Mouse (Mus musculus) heart, embryonic 16.5 days (tissue): ENCODE results near the gene Vav1. TPM values are rescaled to one million over a fixed set of nuclear protein-coding genes. Genes with fewer than 3 reads are reported as not detected.

Source experiments
- ATAC-seq: fragments of 200-750 bp; cut with Nextera tagmentation; replicated peaks from 2 replicates; pipeline ENCODE4 v1.8.0; 2017; ENCODE audit warnings: moderate number of reproducible peaks; ENCODE audit not compliant: insufficient read depth, low FRiP score; ENCODE audit errors: extremely low read depth
- H3K27ac ChIP-seq: fragments of 300-500 bp; sonication (generic); 2 replicates; pipeline ENCODE4 v1.5.1; 2014; ENCODE audit warnings: mild to moderate bottlenecking, low read length, control low read depth, moderate library complexity
- H3K27me3 ChIP-seq: fragments of 300-500 bp; sonication (generic); 2 replicates; pipeline ENCODE4 v1.6.1; 2014; ENCODE audit warnings: low read length, mixed read lengths; ENCODE audit not compliant: control insufficient read depth, insufficient read depth
- H3K36me3 ChIP-seq: fragments of 300-500 bp; sonication (generic); 2 replicates; pipeline ENCODE4 v1.6.1; 2014; ENCODE audit not compliant: control insufficient read depth, insufficient read depth
- H3K4me1 ChIP-seq: fragments of 300-500 bp; sonication (generic); 2 replicates; pipeline ENCODE4 v1.6.1; 2014; ENCODE audit warnings: low read length, mixed read lengths; ENCODE audit not compliant: control insufficient read depth, insufficient read depth
- H3K4me2 ChIP-seq: fragments of 300-500 bp; sonication (generic); 2 replicates; pipeline ENCODE4 v1.6.1; 2014; ENCODE audit warnings: low read depth, mild to moderate bottlenecking, control low read depth, low read length
- H3K4me3 ChIP-seq: fragments of 300-500 bp; sonication (generic); 2 replicates; pipeline ENCODE4 v1.5.1; 2014; ENCODE audit warnings: mild to moderate bottlenecking, control low read depth, low read length
- H3K9ac ChIP-seq: fragments of 300-500 bp; sonication (generic); 2 replicates; pipeline ENCODE4 v1.6.1; 2014; ENCODE audit warnings: low read length, control low read depth
- H3K9me3 ChIP-seq: fragments of 300-500 bp; sonication (generic); replicated peaks from 2 replicates; pipeline ENCODE4 v1.6.1; 2016; ENCODE audit warnings: low read length; ENCODE audit not compliant: control insufficient read depth
- WGBS: fragments of 180-500 bp; shearing (Covaris S2); extraction: QIAGEN DNeasy Blood & Tissue Kit; methylation state at CpG from one replicate; pipeline ENCODE4 v1.1.7; 2014; 5-methylcytosine and 5-hydroxymethylcytosine counted together
- polyA plus RNA-seq: library from polyadenylated mRNA; unstranded; fragments of >200 nt; fragmentation: Nextera tagmentation; extraction: Ambion mirVana; gene quantifications from 2 replicates; pipeline ENCODE4 v1.2.1, GENCODE M21; 2015

Vav1 gene
- polyA plus RNA-seq, 1 experiment from 2014 or later: 13.5 TPM

GRCm38 (mm10) chr17:57260351-57260750 is 18.5 kb upstream of the Vav1 start:
- WGBS: 64% methylated on average over 9 of the region's 9 CpGs
- Histone ChIP-seq H3K4me1 (peaks cover 4% of the 10 kb centered on the region; the same call in 1 of the 2 replicates), H3K36me3 (peaks cover 39% of the 10 kb centered on the region), H3K9me3 (no peaks in the 10 kb centered on the region), H3K27me3 (no peaks in the 10 kb centered on the region), H3K27ac (no peak overlapping the region), H3K9ac (no peak overlapping the region), H3K4me2 (no peak overlapping the region), H3K4me3 (no peak overlapping the region)
- ATAC-seq: no peak

GRCm38 (mm10) chr17:57261286-57261685 is 17.6 kb upstream of the Vav1 start:
- Histone ChIP-seq H3K36me3 (peaks cover 37% of the 10 kb centered on the region), H3K27ac (no peak overlapping the region), H3K9ac (no peak overlapping the region)

GRCm38 (mm10) chr17:57261796-57262195 is 17.1 kb upstream of the Vav1 start:
- Histone ChIP-seq H3K4me1 (peaks cover 6% of the 10 kb centered on the region; the same call in 1 of the 2 replicates), H3K36me3 (peaks cover 35% of the 10 kb centered on the region), H3K9me3 (no peaks in the 10 kb centered on the region), H3K27me3 (no peaks in the 10 kb centered on the region), H3K4me3 (no peak overlapping the region), H3K4me2 (no peak overlapping the region), H3K27ac (no peak overlapping the region), H3K9ac (no peak overlapping the region)
- WGBS: 33% methylated on average over 1 of the region's 1 CpGs
- no peak for ATAC-seq

More at GRCm38 (mm10) chr17:57261286-57261685, 17.6 kb upstream of the Vav1 start:
- Histone ChIP-seq H3K4me3 (no peak overlapping the region), H3K9me3 (no peaks in the 10 kb centered on the region), H3K27me3 (no peaks in the 10 kb centered on the region), H3K4me1 (peaks cover 6% of the 10 kb centered on the region; the same call in 1 of the 2 replicates), H3K4me2 (no peak overlapping the region)
- ATAC-seq: no peak
- WGBS: 91% methylated on average over 4 of the region's 4 CpGs

DNA sequence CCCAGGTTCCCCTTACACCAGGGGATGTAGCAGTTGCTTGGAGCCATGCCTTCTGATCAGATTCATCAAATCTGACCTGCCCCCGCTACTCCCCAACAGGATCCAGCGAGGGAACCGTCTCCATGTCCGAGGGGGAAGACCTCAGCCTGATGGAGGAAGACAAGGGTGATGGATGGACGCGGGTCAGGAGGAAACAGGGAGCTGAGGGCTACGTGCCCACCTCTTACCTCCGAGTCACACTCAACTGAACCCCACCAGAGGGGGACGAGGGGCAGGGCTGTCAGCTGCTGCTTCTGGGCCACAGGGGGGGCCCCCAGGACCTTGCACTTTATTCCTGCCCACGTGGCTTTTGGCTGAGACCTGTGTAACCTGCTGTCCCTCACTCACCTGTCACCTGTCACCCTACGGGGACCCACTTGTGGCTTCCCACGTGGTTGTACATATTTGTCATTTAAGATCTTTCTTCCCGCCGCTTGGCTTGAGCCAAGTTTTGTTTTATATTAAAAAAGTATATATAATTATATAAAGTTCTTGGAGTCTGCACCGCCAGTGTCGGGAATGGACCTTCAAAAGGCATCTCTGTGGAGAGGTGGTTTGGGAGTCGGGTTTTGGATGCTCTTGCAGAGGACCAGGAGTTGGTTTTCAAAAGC is 15.9 kb upstream of the Vav1 start:
- H3K4me3 ChIP-seq: no peak overlapping the region
- H3K9ac ChIP-seq: no peak overlapping the region
- no peak overlapping the region for H3K4me2 ChIP-seq
- no peaks in the 10 kb centered on the region for H3K27me3 ChIP-seq
- H3K36me3 ChIP-seq: peaks cover 27% of the 10 kb centered on the region
- ATAC-seq: no peak
- peaks cover 6% of the 10 kb centered on the region; the same call in 1 of the 2 replicates for H3K4me1 ChIP-seq
- H3K27ac ChIP-seq: no peak overlapping the region
- WGBS: 89% methylated on average over 17 of the region's 17 CpGs
- no peaks in the 10 kb centered on the region for H3K9me3 ChIP-seq

- peaks cover 6% of the 10 kb centered on the region; the same call in 1 of the 2 replicates for H3K4me1 ChIP-seq
- H3K9ac ChIP-seq: no peak overlapping the region
- H3K4me2 ChIP-seq: no peak overlapping the region
- no peak for ATAC-seq
- H3K36me3 ChIP-seq: peaks cover 18% of the 10 kb centered on the region
- no peak overlapping the region for H3K4me3 ChIP-seq
- 59% methylated on average over 2 of the region's 2 CpGs for WGBS
- H3K9me3 ChIP-seq: no peaks in the 10 kb centered on the region
- no peak overlapping the region for H3K27ac ChIP-seq
- no peaks in the 10 kb centered on the region for H3K27me3 ChIP-seq
These were observed 14.7 kb upstream of the Vav1 start for GRCm38 (mm10) chr17:57264164-57264563.

- Histone ChIP-seq H3K4me3 (no peak overlapping the region), H3K9me3 (no peaks in the 10 kb centered on the region), H3K36me3 (peaks cover 13% of the 10 kb centered on the region), H3K9ac (no peak overlapping the region), H3K4me1 (peaks cover 6% of the 10 kb centered on the region; the same call in 1 of the 2 replicates), H3K4me2 (peak overlapping the region; percentile 45), H3K27ac (no peak overlapping the region), H3K27me3 (no peaks in the 10 kb centered on the region)
- WGBS: 32% methylated on average over 21 of the region's 22 CpGs
- ATAC-seq: peak; percentile 62
These were observed 13.6 kb upstream of the Vav1 start for GRCm38 (mm10) chr17:57264972-57265945.

DNA sequence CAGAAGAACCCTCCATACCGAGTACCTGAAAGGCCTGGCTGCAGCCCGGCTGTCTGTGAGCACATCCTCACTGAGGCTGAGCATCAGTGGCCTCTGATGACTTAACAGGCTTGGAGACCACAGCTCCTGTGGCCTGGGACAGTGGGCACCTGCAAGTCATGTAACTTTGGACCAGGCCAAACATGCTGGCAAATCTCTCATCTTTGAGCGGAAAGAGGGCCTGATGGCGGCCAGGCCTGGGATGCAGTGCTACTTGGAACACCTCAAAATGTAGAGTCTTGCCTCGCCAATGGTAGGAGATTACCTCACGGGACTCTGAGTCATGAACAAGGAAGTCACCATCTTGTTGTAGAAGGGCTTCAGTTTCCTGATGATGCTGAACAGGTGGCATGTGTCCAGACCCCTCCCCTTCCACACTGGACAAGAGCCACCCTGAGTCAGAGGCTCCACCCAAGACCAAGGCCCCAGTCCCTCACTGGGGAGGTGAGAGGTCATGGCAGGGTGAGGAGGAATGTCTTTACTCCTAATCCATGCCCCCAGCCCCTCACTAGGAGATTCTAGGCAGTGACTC is 11.3 kb upstream of the Vav1 start:
- WGBS: 86% methylated on average over 6 of the region's 6 CpGs
- H3K4me2 ChIP-seq: no peak overlapping the region
- no peak for ATAC-seq

GRCm38 (mm10) chr17:57271301-57271700 is 7.6 kb upstream of the Vav1 start:
- WGBS: 54% methylated on average over 9 of the region's 9 CpGs
- ATAC-seq: no peak
- H3K4me2 ChIP-seq: no peak overlapping the region

More for the DNA sequence above, 11.3 kb upstream of the Vav1 start:
- Histone ChIP-seq H3K9me3 (no peaks in the 10 kb centered on the region), H3K9ac (no peak overlapping the region), H3K27me3 (no peaks in the 10 kb centered on the region), H3K36me3 (no peaks in the 10 kb centered on the region), H3K4me3 (no peak overlapping the region), H3K4me1 (peaks cover 6% of the 10 kb centered on the region; the same call in 1 of the 2 replicates), H3K27ac (no peak overlapping the region)

More at GRCm38 (mm10) chr17:57271301-57271700, 7.6 kb upstream of the Vav1 start:
- H3K9me3 ChIP-seq: no peaks in the 10 kb centered on the region
- no peak overlapping the region for H3K4me3 ChIP-seq
- peaks cover 9% of the 10 kb centered on the region for H3K4me1 ChIP-seq
- H3K27me3 ChIP-seq: no peaks in the 10 kb centered on the region; the same call in 1 of the 2 replicates
- no peak overlapping the region for H3K27ac ChIP-seq
- no peak overlapping the region for H3K9ac ChIP-seq
- no peaks in the 10 kb centered on the region for H3K36me3 ChIP-seq
